Mouse (Mus musculus) cerebellum, postnatal 25 days (tissue): ENCODE results near the gene Spsb4.
"Not testable (repeated sequence)": the region's sequence is repeated elsewhere in the genome, so short reads cannot be mapped to it uniquely, and the experiment has no call there.

ENCODE experiments used
- DNase-seq, 2 experiments: peaks; one replicate each; pipeline ENCODE4 v3.0.0; 2021; ENCODE audit warnings: mixed read lengths in 2 of 2

Gene Spsb4

DNA sequence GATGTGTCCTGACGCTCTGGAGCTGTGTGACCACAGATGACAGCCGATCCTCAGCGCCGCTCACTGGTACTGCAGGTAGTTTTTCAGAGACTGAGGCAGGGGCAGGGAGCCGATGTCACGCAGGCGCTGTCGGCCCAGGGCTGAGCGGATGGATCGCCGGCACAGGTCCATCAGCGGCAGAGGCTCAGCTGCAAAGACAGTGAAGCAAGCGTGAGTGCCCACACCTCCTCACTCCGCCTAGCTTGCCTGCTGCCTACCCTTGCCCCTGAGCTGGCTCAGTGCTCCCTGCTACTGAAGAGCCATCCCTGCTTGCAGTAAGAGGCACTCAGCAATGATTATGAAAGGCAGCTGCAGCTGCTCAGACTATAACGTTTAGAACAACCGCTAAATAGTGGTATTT is 74.1 kb downstream of the Spsb4 start:
- no peak for DNase-seq

DNA sequence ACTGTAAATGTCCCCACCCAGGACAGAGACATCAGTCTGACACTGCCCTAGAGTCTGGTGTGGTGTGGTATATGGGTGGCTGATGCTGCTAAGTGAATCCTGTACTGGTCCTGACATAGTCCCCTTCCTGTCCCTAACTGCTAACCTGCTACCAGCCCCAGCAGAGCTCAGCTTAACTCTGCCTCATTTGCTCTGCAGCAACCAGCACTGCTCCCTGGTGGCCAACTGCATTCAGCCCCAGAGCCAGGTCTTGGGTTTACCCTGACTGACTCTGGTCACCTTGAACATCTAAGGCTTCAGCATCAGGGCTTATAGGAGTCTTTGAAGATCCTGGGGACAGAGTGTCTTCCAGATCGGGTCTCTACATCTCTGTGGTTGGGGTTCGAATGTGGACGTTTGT is 75.7 kb downstream of the Spsb4 start:
- DNase-seq: no peak

- DNase-seq: no peak
Observed at GRCm38 (mm10) chr9:96938887-96939286, 79.8 kb downstream of the Spsb4 start.

GRCm38 (mm10) chr9:96936427-96936826 is 82.2 kb downstream of the Spsb4 start:
- not testable (repeated sequence) for DNase-seq

GRCm38 (mm10) chr9:96935556-96936300 is 82.9 kb downstream of the Spsb4 start:
- no peak for DNase-seq

GRCm38 (mm10) chr9:96934816-96935215 is 83.8 kb downstream of the Spsb4 start:
- DNase-seq: no peak

- DNase-seq: no peak
Observed at GRCm38 (mm10) chr9:96932751-96933150, 85.9 kb downstream of the Spsb4 start.

- no peak for DNase-seq
Observed at GRCm38 (mm10) chr9:96923577-96924316, 94.9 kb downstream of the Spsb4 start.

DNA sequence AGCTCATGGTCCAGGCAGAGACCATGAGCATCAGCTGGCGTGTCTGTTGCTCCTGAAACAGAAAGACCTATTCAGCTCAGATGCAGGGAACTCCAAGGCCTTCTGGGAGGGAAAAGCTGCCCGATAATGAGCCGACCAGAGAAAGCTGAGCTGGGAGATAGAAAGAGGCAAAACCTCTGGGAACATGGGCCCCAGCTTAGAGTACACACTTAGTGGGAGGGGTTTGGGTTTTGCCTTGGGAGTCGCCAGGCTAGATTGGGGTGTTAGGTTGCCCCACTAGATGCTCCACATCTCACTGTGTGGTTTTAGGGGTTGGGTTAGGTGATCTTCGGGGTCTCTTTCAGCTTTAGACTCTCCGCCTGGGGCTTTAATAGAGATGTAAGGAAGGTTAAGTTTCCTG is 95.5 kb downstream of the Spsb4 start:
- DNase-seq: no peak

DNA sequence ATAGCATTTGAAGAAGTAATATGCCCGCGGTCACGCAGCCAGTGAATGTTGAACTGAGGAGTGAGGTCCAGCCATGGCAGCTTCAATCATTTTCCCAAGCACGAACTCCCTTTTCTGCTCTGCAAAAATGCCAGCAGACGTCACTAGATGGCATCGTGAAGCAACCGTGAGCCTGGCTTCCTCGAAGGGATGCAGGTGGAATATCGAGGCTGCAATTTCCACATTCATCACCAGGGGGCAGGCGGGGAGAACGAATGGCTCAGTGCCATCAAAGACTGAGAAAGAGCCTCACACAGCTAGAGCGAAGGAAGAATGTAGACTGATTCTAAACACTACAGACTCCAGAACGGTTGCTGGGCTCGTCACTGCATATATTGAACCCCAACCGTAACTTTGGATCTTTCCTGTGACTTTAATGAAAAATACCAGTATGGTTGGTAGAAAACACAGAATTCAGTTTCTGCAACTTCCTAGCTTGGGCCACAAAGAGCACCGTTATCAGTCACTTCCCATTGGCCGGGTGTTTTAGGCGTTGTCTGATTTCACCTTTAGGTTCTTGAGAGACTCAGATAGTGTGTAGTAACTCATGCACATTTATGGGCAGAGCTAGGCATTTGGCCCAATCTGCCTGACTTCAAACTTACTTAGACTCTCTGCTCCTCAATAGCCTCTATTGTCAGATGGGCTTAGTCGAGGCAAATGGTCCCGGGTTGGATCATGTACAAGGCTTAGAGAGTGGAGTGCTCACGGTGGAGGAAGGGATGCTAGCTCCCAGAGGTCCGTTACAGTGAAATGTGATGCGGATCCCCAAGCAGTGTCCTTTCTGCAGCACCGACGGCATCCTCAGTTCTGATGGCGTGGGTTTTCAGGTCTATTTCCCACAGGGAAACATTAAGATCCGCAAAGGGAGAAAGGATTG is 101.8 kb downstream of the Spsb4 start:
- peak; percentile 97 to 98 for DNase-seq

DNA sequence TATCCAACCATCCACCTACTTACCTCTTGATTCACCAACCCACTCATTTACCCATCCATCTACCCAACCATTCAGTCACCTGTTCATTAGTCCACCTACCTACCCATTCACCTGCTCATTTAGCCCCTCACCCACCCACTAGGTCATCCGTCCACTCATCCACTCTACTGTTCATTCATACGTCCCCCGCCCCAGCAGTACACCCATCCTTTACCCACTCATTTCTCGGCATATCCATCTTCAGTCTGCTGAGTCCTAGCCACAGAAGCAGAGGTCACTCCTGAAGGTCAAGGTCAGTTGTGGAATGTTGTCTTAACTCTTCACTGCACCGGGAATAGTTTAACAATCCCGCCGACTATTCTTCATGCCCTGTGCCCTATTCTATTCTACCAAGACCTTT is 102.6 kb downstream of the Spsb4 start:
- no peak for DNase-seq

- peak in 1 of 2 experiments; percentile 13 for DNase-seq
Observed at GRCm38 (mm10) chr9:96914851-96915250, 103.8 kb downstream of the Spsb4 start.

GRCm38 (mm10) chr9:96914005-96914404 is 104.6 kb downstream of the Spsb4 start:
- no peak for DNase-seq

GRCm38 (mm10) chr9:96909503-96909902 is 109.1 kb downstream of the Spsb4 start:
- no peak for DNase-seq

DNA sequence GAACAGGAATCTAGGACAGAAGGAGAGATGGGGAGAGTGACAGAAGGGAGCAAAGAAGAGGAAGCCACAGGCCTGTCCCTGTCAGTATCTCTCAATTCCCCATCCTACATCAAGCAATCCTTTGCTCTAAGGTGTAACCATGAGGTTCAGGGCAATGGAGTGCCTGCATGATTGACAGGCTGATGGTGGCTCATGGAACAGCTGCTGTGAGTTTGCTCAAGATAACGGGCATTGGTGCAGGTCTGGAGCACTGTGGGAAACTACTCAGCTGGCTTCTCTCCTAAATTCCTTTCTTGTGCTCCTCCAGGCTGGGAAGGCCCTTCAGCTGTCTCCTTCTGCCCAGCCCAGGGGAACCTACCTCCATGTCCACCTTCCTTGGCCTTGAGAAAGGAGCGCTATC is 109.9 kb downstream of the Spsb4 start:
- DNase-seq: no peak

DNA sequence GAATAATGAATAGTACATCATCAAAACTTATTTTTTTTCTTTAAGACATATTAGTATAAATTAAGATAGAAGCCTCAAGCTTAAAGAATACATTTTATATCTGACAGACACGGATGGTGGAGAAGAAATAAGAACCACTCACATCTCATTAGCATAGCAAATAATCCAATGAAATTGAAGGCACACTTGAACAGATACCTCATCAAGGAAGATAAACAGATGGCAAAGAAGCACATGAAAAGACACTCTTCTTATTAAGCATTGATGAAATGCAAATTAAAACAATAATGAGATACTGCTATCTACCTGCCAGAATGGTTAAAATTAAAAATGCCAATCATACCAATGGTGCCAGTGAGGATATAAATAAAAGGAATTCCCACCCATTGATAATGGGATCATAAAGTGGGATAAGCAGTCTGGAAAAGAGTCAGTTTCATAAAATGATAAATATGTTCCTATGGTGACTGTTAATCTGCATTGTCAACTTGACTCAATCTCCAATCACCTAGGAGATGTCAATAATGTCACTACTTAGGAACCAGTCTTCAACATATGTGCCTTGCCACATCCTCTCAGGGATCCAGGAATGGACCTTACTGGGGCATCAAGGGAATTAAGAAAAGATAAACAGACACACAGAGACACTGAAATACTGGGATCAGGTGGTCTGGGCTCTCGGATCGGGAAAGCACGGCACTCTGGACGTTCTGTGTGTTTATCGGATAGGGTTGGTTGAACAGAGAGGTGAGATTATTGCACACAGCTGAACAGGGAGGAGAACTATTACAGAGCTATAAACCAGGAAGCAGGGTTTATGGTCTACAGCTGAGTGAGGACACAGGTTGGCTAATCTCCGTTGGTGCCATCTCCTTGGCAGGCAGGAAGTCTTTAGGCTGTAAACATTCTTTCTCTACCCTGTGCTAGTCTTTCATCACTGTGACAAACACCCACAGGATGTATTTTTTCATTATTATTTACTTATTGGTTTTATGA is 114.0 kb downstream of the Spsb4 start:
- no peak for DNase-seq

DNA sequence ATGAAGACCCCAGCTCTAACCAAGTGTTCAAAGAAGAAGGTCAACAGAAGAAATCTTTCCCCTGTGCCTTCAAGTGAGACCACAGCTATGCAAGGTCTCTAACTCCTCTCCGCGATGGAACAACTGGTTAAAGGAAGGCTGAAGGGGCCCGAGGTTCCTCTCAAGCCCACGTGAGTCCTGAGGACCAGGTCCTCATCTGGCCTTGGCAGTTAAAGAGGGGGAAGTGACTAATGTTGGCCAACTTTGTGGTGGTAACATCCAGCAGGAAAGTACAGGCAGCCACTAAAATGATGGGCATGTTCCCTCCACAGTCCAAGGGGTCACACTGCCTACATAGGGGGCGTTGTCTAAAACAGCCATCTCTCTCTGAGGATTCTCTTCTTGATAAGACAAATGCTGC is 118.9 kb downstream of the Spsb4 start:
- DNase-seq: no peak

- no peak for DNase-seq
Observed at GRCm38 (mm10) chr9:96899004-96899403, 119.6 kb downstream of the Spsb4 start.

GRCm38 (mm10) chr9:96896690-96897089 is 122.0 kb downstream of the Spsb4 start:
- DNase-seq: no peak

DNA sequence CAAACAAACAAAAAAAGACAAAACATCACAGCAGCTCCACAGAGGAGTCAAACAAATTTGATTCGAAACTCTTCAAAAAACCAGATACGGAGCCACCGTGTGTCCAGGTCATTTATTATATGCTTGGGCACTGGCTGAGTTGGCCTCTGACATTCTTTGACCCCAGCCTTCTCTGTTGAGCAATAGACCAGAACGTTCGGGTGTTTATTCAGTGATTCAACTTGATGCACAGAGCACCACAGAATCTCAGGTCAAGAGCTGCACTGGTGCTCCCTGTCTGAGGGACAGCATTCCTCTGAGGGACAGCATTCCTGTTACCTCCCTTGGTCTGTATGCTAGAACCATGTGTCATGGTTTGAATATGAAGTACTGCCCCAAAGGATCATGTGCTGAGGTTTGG is 125.1 kb downstream of the Spsb4 start:
- DNase-seq: no peak
